Mouse (Mus musculus) layer of hippocampus, adult 8-10 months (tissue): ENCODE results near the gene Zscan29. TPM values are rescaled to one million over a fixed set of nuclear protein-coding genes. Genes with fewer than 3 reads are reported as not detected.
A peak's percentile ranks its signal among the peaks of the same experiment; 100 is the strongest.

Experiments
- DNase-seq, 2 experiments: peaks; one replicate each; pipeline ENCODE4 v3.0.0; 2022; ENCODE audit warnings: low spot score in 2 of 2
- total RNA-seq, 4 experiments: library from RNA; stranded (reverse); gene quantifications; 2 replicates each; pipeline ENCODE4 v1.2.4; 2022

The Zscan29 gene
- 1 to 10 TPM; 7.1 to 8.1 (median 7.7) TPM for total RNA-seq

DNA sequence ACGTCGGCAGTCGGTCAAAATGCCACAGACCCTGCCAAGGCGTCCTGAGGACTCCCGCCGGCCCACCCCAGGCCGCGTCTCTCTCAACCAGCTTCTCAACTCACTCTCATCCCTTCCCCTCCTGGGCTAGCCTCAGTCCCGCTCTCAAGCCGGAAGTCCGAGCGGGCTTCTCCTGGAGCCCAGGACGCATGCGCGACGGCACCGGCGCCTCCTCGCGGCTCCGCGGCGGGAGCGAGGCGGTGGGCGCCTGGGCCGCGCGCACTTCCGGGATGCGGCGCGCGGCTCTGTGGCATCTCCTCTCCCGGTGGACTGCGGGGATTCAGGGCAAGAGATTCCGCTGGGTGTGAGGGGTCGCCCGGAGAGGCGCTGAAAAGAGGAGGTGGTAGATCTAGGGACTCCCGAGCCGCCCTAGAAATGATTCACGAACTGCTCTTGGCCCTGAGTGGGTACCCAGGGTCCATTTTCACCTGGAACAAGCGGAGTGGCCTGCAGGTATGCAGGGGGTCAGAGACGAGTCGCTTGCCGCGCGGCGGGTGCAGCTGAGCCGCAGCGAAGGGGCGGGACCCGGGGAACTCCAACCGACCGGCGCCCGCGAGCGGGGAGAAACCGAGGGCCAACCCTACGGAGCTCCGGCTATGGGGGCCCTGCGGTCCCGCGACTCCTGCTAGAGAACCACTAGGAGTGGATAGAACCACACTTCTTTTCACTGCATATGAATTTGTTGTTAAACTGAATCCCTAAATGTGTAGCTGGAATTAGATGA, at the start of gene Zscan29:
Gene Zscan29, minus strand, starts transcription at position 146 of the 763 bp plus-strand sequence.
- peak; percentile 57 to 76 for DNase-seq

DNA sequence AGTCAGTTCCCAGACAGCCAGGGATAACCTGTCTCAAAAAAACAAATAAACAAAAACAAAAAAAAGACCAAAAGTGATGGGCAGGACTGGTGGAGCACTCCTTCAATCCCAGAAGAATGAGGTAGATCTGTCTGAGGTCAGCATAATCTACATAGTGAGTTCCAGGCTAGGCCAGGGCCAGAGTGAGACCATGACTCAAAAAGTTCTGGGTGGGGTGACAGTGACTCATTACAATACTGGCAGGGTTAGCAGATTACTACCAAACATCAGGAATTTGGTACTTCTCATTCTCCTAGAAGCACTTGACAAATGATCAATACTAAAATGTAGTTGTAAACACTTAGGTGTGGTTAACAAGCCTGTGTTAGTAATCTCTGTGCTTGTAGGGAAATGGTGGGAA, 49.1 kb upstream of the Zscan29 start:
- DNase-seq, result no peak

DNA sequence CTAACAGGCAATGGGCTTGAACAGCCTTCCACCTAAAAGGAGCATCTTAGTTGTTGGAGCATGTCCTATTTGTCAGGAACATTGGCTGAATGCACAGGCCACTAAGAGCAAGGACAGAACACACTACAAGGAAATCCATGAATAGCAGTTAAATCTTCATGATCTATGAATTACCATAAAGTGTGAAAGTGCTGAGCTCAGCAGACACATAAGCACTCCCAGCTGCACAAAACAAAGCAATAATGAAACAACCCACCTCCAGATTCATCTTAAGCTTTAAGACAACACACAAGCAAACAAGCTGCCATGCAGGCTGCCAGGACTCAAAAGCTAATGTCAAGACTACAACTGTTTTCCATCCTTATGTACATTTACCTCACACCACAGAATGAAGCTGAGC, 48.3 kb upstream of the Zscan29 start:
- DNase-seq, result no peak

DNA sequence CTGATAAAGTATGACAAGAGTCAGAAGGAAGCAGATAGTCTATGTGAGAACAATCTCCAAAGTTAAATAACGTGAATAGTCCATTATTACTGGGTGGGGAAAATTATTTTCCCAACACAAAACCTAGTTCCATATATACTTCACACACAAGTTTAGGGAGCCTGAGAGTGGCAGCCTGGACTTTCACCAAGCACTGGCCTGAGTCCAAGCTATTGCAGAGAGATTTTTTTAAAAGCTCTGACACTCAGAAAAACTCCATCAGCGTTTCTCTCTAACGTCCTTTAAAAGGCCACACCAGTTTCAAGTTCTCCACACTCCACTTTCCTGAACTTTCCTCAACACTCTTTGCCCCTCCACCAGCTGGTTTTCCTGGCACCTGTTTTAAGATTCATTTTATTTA, 43.6 kb upstream of the Zscan29 start:
- DNase-seq, result no peak

DNA sequence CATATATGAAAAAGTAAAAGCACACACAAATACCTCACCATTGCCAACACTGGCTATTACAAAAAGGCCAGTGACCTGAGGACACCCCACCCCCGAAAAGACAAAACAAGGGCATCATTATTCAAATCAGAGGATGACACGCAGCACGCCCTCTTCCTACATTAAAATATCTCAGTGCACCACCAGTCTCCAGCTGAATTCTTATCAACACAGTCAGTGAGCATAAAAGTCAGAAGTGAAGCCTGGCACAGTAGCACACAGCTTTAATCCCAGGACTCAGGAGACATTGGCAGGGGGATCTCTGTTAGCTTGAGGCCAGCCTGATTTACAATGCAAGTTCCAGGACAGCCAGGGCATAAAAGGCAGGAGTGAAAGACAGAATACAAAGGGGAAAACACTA, 35.6 kb upstream of the Zscan29 start:
- DNase-seq, result no peak

DNA sequence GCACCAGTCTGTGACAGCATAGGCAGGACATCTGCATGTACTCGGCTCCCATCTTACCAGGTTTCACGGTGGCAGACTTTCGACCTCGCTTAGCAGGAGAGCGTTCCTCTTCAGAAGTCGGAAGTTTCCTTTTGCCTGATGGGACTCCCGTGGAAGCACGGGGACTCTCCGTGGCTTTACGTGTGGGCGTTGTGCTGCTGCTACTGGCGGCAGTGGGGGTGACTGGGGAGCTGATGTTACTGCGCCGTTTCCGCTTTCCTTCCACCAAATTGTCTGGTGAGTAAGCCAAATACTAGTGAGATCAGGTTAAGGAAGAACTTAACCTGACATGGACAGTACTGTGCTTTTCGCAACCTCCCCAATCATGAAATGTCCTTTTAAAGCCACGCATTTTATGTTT, 33.4 kb upstream of the Zscan29 start:
- no peak for DNase-seq

DNA sequence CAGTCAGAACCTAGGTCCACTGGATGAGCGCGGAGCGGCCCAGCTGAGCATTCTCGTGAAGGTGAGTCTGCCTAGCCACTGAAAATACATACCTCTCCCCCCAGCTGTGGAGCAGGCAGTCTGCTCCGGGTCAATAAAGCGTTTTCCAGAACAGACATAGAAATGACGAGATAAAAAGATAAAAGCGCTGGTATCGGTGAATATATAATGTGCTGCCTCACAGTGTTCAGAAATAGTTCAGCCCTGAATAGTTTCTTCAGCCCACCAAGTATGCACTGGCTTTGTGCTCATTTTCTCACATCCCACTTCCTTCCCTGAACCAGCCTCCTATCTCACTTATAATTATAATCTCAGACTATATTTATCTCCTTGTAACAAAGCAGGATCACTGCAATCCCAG, 24.5 kb upstream of the Zscan29 start:
- DNase-seq, result no peak

DNA sequence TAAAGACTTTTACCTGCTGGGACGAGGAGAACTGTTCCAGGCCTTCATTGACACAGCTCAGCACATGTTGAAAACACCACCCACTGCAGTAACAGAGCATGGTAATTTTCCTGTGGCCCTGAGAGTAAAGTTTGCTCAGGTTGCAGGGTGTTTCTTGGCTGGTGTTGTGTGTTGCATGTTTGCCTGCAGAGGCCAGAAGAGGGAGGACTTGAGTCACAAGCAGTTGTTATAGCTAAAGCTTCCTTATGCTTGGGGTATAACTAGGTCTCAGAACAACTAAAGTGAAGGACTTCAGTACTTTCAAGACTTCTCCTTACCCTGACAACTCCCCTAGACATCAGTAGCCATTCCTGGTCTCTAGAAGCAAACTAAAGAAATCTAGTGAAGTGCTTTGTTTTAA, 17.6 kb upstream of the Zscan29 start:
- DNase-seq, result no peak

DNA sequence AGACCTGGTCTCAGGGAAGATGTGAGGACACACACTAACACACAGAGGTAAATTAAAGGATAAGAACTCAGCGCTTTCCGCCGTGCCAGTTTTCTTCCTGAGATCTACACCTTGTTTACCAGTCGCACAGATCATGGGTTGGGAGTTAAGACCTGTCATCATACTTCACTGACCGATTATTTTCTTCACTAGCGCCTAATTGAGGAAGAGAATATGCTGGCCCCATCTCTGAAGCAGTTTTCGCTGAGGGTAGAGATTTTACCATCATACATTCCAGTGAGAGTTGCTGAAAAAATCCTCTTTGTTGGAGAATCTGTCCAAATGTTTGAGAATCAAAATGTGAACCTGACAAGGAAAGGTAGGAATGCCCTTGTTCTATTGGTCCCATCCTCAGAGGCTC, 13.2 kb upstream of the Zscan29 start:
- DNase-seq, result no peak

DNA sequence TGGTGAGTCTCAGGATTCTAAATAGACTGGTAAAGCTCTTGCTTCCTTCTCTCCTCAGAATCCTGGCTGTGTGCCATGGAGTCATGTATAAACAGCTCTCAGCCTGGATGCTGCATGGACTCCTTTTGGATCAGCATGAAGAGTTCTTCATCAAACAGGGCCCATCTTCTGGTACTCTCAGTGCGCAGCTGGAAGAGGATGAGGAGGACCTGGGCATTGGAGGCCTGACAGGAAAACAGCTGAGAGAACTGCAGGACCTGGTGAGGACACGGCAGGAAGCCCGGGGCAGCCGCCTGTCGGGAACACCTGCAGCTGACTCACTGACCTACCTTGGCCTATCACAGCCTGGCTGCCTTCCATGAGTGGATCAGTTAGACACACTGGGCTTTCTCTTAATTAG, 12.5 kb upstream of the Zscan29 start:
- no peak for DNase-seq

DNA sequence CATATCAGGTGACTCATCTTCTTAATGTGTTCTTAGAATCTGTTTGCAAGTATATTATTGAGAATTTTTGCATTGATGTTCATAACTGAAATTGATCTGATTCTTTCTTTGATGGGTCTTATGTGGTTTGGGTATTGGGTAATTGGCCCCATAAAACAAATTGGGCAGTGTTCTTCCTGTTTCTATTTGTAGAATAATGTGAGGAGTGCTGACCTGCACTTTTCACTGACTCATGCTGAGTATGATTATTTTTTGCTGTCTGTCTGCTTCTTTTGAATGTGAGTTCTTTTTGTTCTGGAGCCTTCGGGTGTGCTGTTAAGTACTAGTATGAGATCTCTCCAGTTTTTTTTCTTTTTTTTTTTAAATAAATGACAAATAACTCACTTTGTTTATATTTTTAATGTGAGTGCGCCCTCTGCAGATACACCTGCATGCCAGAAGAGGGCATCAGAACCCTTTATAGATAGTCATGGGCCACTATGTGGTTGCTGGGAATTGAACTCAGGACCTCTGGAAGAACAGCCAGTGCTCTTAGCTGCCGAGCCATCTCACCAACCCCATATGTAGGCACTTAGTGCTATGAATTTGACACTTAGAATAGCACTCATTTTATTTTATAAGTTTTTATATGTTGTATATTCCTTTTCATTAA, 8.0 kb upstream of the Zscan29 start:
- DNase-seq, result no peak

DNA sequence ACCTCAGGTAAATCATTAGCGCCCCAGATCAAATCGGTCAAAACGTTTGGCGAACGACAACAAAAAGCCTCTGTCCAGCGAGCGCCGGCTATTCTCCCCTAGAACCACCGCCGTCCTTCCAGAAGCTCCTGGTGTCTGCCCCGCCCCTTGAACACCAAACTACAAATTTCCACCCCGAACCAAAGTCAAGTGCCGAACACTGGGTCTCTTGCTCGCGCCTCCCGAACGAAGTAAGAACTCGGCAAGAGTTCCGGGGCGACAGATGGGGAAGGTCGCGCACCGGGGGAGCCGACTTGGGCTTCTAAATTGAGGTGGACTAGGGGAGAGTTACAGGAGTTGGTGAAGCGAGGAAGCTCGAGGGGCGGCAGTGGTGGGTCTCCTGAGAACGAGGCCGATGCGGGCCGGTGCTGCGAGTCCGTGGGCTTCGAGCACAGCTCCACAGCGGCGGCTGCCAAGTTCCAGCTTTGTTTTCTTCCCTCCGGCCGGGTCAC, 399 bp downstream of the Zscan29 start, which contains the start of gene Tubgcp4:
Gene Tubgcp4, plus strand, starts transcription at position 174 of the 491 bp plus-strand sequence.
- DNase-seq, result no peak

DNA sequence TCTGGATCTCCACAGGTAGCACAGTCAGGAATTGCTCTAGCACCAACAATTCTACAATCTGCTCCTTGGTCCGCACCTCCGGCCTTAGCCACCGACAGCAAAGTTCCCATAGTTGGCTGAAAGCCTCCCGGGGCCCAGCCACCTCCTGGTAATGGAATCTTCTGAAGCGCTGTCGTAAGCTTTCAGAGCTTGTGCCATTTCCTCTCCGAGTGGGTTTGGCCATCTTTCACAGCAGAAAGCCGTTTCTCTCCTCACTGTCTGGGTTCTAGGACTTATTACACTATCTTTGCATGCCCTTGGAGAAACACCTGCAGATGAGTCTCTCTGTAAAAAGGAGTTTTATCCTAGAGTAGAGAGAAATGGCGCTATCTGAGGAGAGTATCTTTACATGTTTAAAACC, 1.0 kb downstream of the Zscan29 start:
- DNase-seq, result no peak

DNA sequence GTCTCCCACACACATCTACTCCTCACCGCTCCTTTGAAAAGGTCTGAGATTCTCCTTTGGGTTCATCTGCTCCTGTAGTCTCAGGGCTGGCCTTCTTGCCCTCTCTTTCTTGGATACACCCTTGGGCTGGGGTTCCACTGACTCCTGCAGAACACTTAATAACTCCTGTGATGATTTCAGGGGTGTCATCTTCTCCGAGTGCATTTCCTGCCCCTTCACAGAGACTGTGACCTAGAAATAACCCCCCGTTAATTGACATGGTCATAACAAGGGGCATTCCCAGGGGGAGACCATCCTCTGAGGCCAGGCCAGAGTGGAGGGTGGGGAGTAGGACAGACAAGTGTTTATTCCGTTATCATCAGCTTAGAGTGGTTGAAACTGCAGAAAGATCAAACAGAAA, 1.8 kb downstream of the Zscan29 start:
- no peak for DNase-seq

DNA sequence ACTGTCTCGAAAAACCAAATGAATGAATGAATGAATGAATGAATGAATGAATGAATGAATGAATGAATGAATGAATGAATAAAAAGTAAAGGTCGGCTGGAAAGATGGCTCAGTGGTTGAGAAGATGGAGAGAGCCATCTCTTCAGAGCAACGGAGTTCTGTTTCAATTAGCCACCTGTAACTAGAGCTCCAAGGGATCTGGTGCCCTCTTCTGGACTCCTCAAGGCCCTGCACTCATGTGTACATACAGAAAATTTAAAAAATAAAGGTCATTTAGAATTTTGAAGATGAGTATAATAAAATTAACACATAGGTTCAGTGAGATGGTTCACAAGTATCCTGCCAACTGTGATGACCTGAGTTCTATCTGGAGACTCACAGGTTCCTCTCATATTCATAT, 17.8 kb downstream of the Zscan29 start:
- no peak for DNase-seq

DNA sequence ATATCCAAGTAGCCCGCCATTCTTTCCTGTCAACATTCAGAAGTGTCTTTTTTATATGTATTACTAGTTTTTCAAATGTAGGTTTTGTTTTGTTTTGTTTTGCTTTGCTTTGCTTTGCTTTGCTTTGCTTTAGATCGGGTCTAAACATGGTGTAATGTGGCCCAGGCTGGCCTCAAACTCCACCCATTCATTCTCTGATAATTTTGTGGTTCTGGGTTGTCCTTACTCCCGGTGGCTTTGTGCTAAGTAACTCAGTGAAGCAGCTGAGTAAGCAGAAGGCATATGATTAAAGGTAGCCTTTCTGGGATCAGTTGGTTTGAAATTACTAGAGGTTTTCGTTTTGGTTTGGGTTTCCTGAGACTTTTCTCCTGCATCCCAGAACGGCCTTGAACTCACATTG, 21.2 kb downstream of the Zscan29 start:
- no peak for DNase-seq

DNA sequence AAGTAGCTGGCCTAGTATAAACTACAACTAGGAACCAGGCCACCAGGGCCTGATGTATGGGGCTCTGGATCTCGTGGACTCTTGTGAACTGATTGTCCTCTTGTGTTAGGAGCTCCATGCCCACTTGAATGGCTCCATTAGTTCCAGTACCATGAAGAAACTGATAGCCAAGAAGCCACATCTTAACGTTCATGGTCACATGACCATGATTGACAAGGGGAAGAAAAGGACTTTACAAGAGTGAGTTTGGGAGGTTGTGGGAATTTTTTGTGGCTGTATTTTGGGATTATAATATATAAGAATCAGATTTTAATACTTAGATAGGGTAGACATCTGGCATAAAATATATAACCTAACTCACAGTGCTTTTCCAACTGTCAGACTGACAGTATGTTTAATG, 28.5 kb downstream of the Zscan29 start:
- DNase-seq, result no peak

DNA sequence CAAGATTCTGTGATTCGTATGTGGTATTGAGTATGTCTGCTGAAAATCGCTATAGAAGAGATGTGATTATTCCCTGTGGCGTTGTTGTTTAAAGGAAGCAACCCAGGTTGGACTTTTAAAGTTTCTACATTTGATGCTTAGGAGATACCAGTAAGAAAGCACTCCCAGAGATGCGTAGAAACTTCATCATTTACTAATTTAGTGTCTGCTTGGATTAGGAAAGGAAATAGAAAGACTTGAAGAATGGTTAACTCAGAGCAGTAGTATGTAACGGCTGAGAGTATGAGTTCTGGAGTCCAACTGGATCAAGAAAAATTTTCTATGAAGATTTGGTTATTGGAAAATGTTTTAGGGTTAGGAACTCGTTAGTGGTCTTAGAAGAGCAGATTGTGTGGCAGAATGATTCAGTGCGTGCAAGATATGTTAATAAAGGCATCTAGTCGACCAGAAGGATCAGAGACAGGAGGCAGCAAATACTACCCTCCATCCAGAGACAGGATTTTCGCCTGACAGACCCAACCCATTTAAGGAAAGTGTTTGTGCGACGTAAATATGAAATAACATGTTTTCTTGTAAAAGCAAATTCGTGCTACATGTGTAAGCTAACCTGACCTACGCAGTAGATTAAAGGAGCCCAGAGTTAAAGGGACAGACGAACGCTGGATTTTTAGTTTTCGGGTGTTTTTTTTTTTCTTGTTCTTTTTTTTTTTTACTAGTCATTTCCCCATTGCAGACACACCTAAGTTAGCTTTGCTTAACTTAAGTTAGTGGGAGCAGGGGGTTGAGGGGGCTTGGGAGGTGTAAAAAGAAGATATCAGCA, 29.5 kb downstream of the Zscan29 start:
- DNase-seq, result no peak

DNA sequence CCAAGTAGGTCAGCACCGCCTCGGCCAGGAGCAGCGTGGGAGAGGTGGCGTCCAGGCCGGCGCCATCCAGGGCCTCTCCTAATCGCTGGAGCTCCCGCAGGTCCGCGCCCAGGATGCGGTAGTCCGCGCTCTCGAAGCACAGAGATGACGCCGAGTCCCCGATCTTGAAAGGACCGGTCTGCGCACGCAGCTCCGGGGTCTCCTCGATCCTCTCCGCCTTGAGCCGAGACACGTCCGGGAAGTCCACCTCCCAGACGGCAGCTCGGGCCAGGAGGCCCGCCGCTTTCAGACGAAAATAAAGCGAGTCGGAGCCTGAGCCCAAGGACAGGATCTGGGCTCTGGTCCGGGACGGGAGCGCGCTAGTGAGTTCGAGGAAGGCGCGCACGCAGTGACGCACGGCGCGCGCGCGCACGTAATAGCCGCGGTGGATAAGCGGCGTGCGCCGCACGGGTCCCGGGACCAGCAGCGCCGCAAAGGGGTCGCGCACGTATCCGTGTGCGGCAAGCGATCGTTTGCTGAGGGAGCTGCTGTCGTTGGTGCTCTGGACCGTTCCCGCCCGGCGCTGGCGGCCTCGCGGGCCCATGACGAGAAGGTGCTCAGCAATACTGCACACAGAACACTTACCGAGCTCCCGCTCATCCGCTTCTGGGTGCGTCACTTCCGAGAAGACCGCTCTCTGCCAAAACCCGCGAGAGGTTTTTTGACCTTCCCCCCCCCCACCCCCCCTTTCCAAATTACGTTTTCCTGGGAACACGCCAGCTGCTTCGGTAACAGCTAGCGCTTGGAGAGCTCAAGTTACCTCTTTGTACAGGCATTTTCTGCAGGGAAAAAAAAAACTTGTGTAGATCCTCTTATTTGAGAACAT, 30.7 kb downstream of the Zscan29 start, which contains the start of the genes Adal and Lcmt2:
Gene Adal, plus strand, starts transcription at position 411 of the 865 bp plus-strand sequence.
Gene Lcmt2, minus strand, starts transcription at position 636 of the 865 bp plus-strand sequence.
- peak; percentile 85 to 92 for DNase-seq

DNA sequence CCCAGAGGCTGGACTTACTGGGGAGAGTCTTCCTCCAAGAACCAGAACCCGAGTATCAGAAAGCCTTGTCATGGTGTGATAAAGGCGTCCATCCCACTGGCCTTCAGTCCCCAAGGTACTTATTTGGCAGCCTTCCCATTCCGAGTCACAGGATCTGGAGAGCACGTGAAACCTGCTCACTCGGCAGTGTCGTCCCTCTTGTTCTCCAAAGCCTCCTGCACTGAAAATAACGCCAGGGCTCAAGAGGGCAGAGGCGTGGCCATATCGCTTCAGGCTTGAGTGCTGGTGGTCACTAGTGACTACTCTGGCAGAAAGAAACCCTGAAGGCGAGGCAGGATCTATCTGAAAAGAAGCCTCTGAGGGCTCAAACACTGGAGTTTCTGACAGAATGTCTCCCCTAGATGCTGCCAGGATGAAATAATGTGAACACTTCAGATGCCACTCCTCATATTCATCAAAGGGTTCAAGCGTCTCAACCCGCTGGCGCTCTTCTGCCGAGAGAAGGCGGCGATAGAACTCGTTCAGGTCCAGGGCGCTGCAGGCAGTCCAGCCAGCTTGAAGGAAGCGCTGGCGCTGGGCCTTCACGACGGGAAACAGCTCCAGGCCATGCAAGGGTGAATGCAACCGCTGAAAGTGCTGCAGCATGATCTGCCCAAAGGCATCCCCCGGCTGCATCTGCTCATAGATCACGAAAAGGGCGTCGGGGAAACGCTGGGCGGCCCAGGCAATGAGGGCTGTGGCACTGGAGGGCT, 31.5 kb downstream of the Zscan29 start:
- DNase-seq, result peak in 1 of 2 experiments; percentile 21
